Mouse (Mus musculus) CD4-positive, CD25-positive, alpha-beta regulatory T cell, adult 4 months (primary cell): ENCODE measurements around the gene Rlbp1. TPM values are rescaled to one million over a fixed set of nuclear protein-coding genes. Genes with fewer than 3 reads are reported as not detected.

Experiments
- ATAC-seq: one replicate; pipeline ENCODE4 v1.8.0; 2017
- polyA plus RNA-seq, 2 experiments: library from polyadenylated mRNA; unstranded; fragments of 100-300 nt; shearing (Covaris generic); gene quantifications; one replicate each; pipeline ENCODE4 v1.2.1; 2017

The Rlbp1 gene
- polyA plus RNA-seq, 2 experiments from 2014 or later: not detected

GRCm38 (mm10) chr7:79375594-79375993 lies 11.3 kb downstream of the Rlbp1 start:
- ATAC-seq: no peak

- ATAC-seq: no peak
These were observed 12.8 kb downstream of the Rlbp1 start for GRCm38 (mm10) chr7:79374017-79374416.

GRCm38 (mm10) chr7:79371321-79371879 lies 15.4 kb downstream of the Rlbp1 start:
- ATAC-seq: peak; percentile 85

- no peak for ATAC-seq
These were observed 17.4 kb downstream of the Rlbp1 start for GRCm38 (mm10) chr7:79369416-79369815.

GRCm38 (mm10) chr7:79368664-79369063 lies 18.2 kb downstream of the Rlbp1 start:
- ATAC-seq: no peak

GRCm38 (mm10) chr7:79363370-79364043 lies 23.3 kb downstream of the Rlbp1 start:
- ATAC-seq: peak; percentile 88

- peak; percentile 2 for ATAC-seq
These were observed 24.0 kb downstream of the Rlbp1 start for GRCm38 (mm10) chr7:79362830-79363229.

- ATAC-seq: no peak
These were observed 24.6 kb downstream of the Rlbp1 start for GRCm38 (mm10) chr7:79362208-79362607.

- ATAC-seq: no peak
These were observed 26.8 kb downstream of the Rlbp1 start for GRCm38 (mm10) chr7:79360056-79360455.

GRCm38 (mm10) chr7:79359183-79359435 lies 27.7 kb downstream of the Rlbp1 start:
- no peak for ATAC-seq

- no peak for ATAC-seq
These were observed 28.3 kb downstream of the Rlbp1 start for GRCm38 (mm10) chr7:79358350-79359182.

- ATAC-seq: peak; percentile 74
These were observed 37.0 kb downstream of the Rlbp1 start for GRCm38 (mm10) chr7:79349738-79350386.

GRCm38 (mm10) chr7:79348816-79349215 lies 38.0 kb downstream of the Rlbp1 start:
- ATAC-seq: no peak

- no peak for ATAC-seq
These were observed 39.6 kb downstream of the Rlbp1 start for GRCm38 (mm10) chr7:79347108-79347813.

- no peak for ATAC-seq
These were observed 40.2 kb downstream of the Rlbp1 start for GRCm38 (mm10) chr7:79346555-79347075.

GRCm38 (mm10) chr7:79345902-79346301 lies 40.9 kb downstream of the Rlbp1 start:
- peak; percentile 43 for ATAC-seq

GRCm38 (mm10) chr7:79336362-79336910 lies 50.4 kb downstream of the Rlbp1 start:
- ATAC-seq: no peak

GRCm38 (mm10) chr7:79333419-79333818 lies 53.4 kb downstream of the Rlbp1 start:
- no peak for ATAC-seq

GRCm38 (mm10) chr7:79331197-79331596 lies 55.7 kb downstream of the Rlbp1 start:
- ATAC-seq: no peak

- no peak for ATAC-seq
These were observed 58.1 kb downstream of the Rlbp1 start for GRCm38 (mm10) chr7:79328769-79329168.
